24 mouse cellular contexts compared by ENCODE assay signal in genomic region chr7:122272334-122272733, GRCm38 (mm10). TPM values are rescaled to one million over a fixed set of nuclear protein-coding genes. Genes with fewer than 3 reads are reported as not detected.
"Had no signal": no experiment of that assay in that cellular context is flagged by ENCODE, and none has a peak within 500 bp of the region (broad histone marks: within the 10 kb centered on the region; RNA-seq: fewer than 3 reads in every experiment).

No protein-coding gene starts in this region.

- H3K4me3 ChIP-seq: heart, adult 2 months; heart, embryonic 12.5 days; hindbrain, embryonic 10.5 days; hindbrain, embryonic 12.5 days; layer of hippocampus, adult 2 months; left cerebral cortex, adult 2 months; limb, embryonic 10.5 days; limb, embryonic 12.5 days; liver, embryonic 13.5 days had no signal

- H3K27me3 ChIP-seq: heart, embryonic 12.5 days; hindbrain, embryonic 12.5 days; limb, embryonic 12.5 days; liver, embryonic 13.5 days had no signal

- ATAC-seq: hindbrain, embryonic 16.5 days; intestine, embryonic 16.5 days had no signal

- H3K27ac ChIP-seq: heart, adult 2 months; hindbrain, embryonic 10.5 days; hindbrain, embryonic 12.5 days; hindbrain, embryonic 14.5 days; layer of hippocampus, adult 2 months; left cerebral cortex, adult 2 months; limb, embryonic 10.5 days; limb, embryonic 12.5 days; liver, embryonic 13.5 days had no signal

- H3K4me1 ChIP-seq: heart, embryonic 12.5 days; hindbrain, embryonic 10.5 days; hindbrain, embryonic 12.5 days; limb, embryonic 10.5 days; limb, embryonic 12.5 days; liver, embryonic 13.5 days had no signal

- DNase-seq: gastrocnemius, postnatal 14 days; gastrocnemius, postnatal 36 days; heart, adult 2 months; heart, postnatal 10 days; heart, postnatal 4 days; kidney, adult 11 months; kidney, adult 2 months; kidney, adult 9 months; kidney, postnatal 10 days; kidney, postnatal 25 days; kidney, postnatal 4 days; liver; liver, embryonic 13.5 days had no signal

- H3K4me2 ChIP-seq: heart, embryonic 12.5 days; hindbrain, embryonic 12.5 days; hindbrain, embryonic 14.5 days; limb, embryonic 12.5 days; liver, embryonic 11.5 days; liver, embryonic 13.5 days had no signal

- H3K36me3 ChIP-seq: heart, embryonic 12.5 days; hindbrain, embryonic 10.5 days; hindbrain, embryonic 12.5 days; limb, embryonic 10.5 days; limb, embryonic 12.5 days; liver, embryonic 13.5 days had no signal

- H3K9ac ChIP-seq: heart, embryonic 12.5 days; hindbrain, embryonic 12.5 days; hindbrain, embryonic 14.5 days; limb, embryonic 12.5 days; liver, embryonic 13.5 days had no signal

- H3K9me3 ChIP-seq: heart, embryonic 12.5 days; hindbrain, embryonic 10.5 days; hindbrain, embryonic 12.5 days; limb, embryonic 10.5 days; limb, embryonic 12.5 days; liver, embryonic 13.5 days had no signal

RNA-seq across cellular contexts. Expression of gene Chp2, which starts 53.0 kb away (rescaled TPM):
- polyA plus RNA-seq: limb, embryonic 10.5 days; limb, embryonic 12.5 days; liver, embryonic 11.5 days had no signal
